Mouse (Mus musculus) lung, embryonic 16.5 days (tissue): ENCODE results near the gene Tnni3k. TPM values are rescaled to one million over a fixed set of nuclear protein-coding genes. Genes with fewer than 3 reads are reported as not detected.

Experiments
- ATAC-seq: fragments of 200-750 bp; cut with Nextera tagmentation; 2 replicates; pipeline ENCODE4 v1.8.0; 2017; ENCODE audit warnings: low read depth, mild to moderate bottlenecking, moderate library complexity
- H3K27ac ChIP-seq: fragments of 300-500 bp; sonication (generic); 2 replicates; pipeline ENCODE4 v1.5.1; 2014; ENCODE audit warnings: mild to moderate bottlenecking, control low read depth, low read length
- H3K27me3 ChIP-seq: fragments of 300-500 bp; sonication (generic); 2 replicates; pipeline ENCODE4 v1.6.1; 2014; ENCODE audit warnings: low read depth, low read length, mixed read lengths; ENCODE audit not compliant: control insufficient read depth, insufficient read depth
- H3K36me3 ChIP-seq: fragments of 300-500 bp; sonication (generic); 2 replicates; pipeline ENCODE4 v1.6.1; 2014; ENCODE audit warnings: low read length; ENCODE audit not compliant: control insufficient read depth, insufficient read depth
- H3K4me1 ChIP-seq: fragments of 300-500 bp; sonication (generic); replicated peaks from 2 replicates; pipeline ENCODE4 v1.6.1; 2014; ENCODE audit warnings: low read length, mixed read lengths; ENCODE audit not compliant: control insufficient read depth, insufficient read depth
- H3K4me2 ChIP-seq: fragments of 300-500 bp; sonication (generic); 2 replicates; pipeline ENCODE4 v1.6.1; 2014; ENCODE audit warnings: low read depth, low read length, control low read depth
- H3K4me3 ChIP-seq: fragments of 300-500 bp; sonication (generic); 2 replicates; pipeline ENCODE4 v1.5.1; 2014; ENCODE audit warnings: mild to moderate bottlenecking, low read length, control low read depth
- H3K9ac ChIP-seq: fragments of 300-500 bp; sonication (generic); 2 replicates; pipeline ENCODE4 v1.6.1; 2014; ENCODE audit warnings: low read length, control low read depth
- H3K9me3 ChIP-seq: fragments of 300-500 bp; sonication (generic); 2 replicates; pipeline ENCODE4 v1.6.1; 2016; ENCODE audit warnings: low read length; ENCODE audit not compliant: control insufficient read depth
- WGBS: fragments of 180-500 bp; shearing (Covaris S2); extraction: QIAGEN DNeasy Blood & Tissue Kit; methylation state at CpG from one replicate; pipeline ENCODE4 v1.1.7; 2014; 5-methylcytosine and 5-hydroxymethylcytosine counted together
- polyA plus RNA-seq: library from polyadenylated mRNA; unstranded; fragments of >200 nt; fragmentation: Nextera tagmentation; extraction: Ambion mirVana; gene quantifications from 2 replicates; pipeline ENCODE4 v1.2.1, GENCODE M21; 2015

The Tnni3k gene
- polyA plus RNA-seq, 1 experiment from 2014 or later: 1.1 TPM

DNA sequence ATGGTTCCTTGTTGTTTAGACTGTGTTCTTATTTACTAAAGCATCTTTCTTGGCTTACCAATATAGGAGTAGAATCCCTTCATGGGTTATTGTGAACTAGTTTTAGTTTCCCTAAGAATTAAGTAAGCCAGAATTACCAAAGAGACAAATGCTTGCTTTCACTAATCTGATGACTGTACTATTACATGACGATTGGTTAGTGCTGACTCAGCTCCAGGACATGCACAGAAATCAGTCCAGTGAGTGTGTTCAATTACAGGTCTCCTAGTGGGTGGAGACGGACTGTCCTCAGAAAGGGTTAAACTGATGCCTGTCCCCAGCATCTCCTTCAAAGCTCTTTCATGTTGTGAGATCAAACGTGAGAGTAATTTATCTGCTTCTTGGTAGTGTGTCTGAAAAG lies 195.5 kb downstream of the Tnni3k start:
- 38% methylated on average over 3 of the region's 3 CpGs for WGBS
- no peak overlapping the region for H3K4me3 ChIP-seq
- no peaks in the 10 kb centered on the region for H3K27me3 ChIP-seq
- no peak overlapping the region for H3K27ac ChIP-seq
- no peak overlapping the region for H3K9ac ChIP-seq
- no peaks in the 10 kb centered on the region for H3K36me3 ChIP-seq
- no peaks in the 10 kb centered on the region for H3K4me1 ChIP-seq
- ATAC-seq: no peak
- H3K9me3 ChIP-seq: no peaks in the 10 kb centered on the region
- no peak overlapping the region for H3K4me2 ChIP-seq

- H3K36me3 ChIP-seq: no peaks in the 10 kb centered on the region
- no peaks in the 10 kb centered on the region for H3K4me1 ChIP-seq
- no peaks in the 10 kb centered on the region for H3K27me3 ChIP-seq
- no peak overlapping the region for H3K9ac ChIP-seq
- no peak overlapping the region for H3K4me2 ChIP-seq
- ATAC-seq: no peak
- no peak overlapping the region for H3K4me3 ChIP-seq
- 34% methylated on average over 6 of the region's 6 CpGs for whole genome bisulfite sequencing
- H3K27ac ChIP-seq: no peak overlapping the region
- H3K9me3 ChIP-seq: no peaks in the 10 kb centered on the region
These were observed 201.9 kb downstream of the Tnni3k start for GRCm38 (mm10) chr3:154853257-154853656.

DNA sequence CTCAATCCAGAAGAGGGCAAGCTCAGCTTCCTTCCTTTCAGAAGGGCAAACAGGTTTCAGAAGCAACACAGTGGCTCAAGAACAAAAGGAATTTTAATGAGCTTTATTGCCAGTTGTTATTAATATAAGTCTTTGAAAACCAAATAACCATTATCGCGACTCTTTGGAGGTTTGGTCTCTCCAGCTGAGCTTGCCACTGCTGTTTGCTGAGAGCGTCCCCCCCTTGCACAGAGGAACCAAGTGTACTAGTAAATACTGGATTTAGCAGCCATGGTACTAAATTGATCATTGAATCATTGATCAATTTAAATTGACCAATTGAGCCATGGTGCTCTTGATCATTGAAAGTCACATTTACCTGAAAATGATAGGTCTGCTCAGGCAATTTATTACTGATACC lies 202.9 kb downstream of the Tnni3k start:
- Histone ChIP-seq H3K9ac (no peak overlapping the region), H3K4me2 (no peak overlapping the region), H3K27me3 (no peaks in the 10 kb centered on the region), H3K27ac (no peak overlapping the region), H3K9me3 (no peaks in the 10 kb centered on the region), H3K36me3 (no peaks in the 10 kb centered on the region), H3K4me3 (no peak overlapping the region), H3K4me1 (no peaks in the 10 kb centered on the region)
- WGBS: 65% methylated on average over 3 of the region's 3 CpGs
- ATAC-seq: no peak

DNA sequence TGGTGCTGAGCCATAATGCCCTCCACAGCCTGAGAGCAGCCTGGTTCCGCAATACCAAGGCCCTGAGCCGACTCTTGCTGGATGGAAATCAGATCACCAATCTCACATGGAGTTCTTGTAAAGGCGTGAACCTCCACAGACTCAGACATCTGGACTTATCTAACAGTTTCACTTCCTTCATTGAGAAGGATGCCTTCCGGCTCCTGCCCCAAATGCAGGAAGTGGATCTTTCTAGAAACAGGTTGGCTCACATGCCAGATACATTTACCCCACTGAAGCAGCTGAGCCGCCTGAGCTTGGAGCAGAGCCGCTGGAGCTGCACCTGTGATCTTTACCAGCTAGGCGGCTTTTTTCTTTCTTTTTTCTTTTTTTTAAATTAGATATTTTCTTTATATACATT lies 213.0 kb downstream of the Tnni3k start:
- H3K27ac ChIP-seq: no peak overlapping the region
- no peak overlapping the region for H3K4me3 ChIP-seq
- no peak for ATAC-seq
- no peak overlapping the region for H3K9ac ChIP-seq
- 84% methylated on average over 7 of the region's 7 CpGs for WGBS
- H3K9me3 ChIP-seq: no peaks in the 10 kb centered on the region
- H3K4me1 ChIP-seq: no peaks in the 10 kb centered on the region
- H3K4me2 ChIP-seq: no peak overlapping the region
- no peaks in the 10 kb centered on the region for H3K36me3 ChIP-seq
- H3K27me3 ChIP-seq: no peaks in the 10 kb centered on the region

DNA sequence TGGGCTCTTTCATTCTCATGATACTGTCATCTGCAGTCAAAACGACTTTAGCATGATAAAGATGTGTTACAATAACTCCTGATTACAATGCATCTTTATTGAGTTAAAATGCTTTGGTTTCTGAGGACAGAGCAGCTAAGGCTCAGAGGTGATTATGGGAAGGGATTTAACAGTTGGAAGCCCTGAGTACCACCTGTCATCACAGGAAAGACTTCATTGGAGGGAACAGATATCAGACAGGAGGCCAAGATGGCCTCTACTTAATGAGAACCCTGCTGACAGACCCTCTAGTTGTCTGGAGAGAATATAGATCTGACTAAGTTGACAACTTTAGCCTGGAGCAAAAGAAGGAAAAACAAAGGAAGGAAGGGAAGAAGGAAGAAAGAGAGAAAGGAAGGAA lies 214.1 kb downstream of the Tnni3k start:
- H3K4me3 ChIP-seq: no peak overlapping the region
- WGBS: 42% methylated on average over 1 of the region's 1 CpGs
- no peaks in the 10 kb centered on the region for H3K27me3 ChIP-seq
- no peak overlapping the region for H3K27ac ChIP-seq
- ATAC-seq: no peak
- no peaks in the 10 kb centered on the region for H3K9me3 ChIP-seq
- no peak overlapping the region for H3K9ac ChIP-seq
- no peak overlapping the region for H3K4me2 ChIP-seq
- no peaks in the 10 kb centered on the region for H3K36me3 ChIP-seq
- H3K4me1 ChIP-seq: no peaks in the 10 kb centered on the region

DNA sequence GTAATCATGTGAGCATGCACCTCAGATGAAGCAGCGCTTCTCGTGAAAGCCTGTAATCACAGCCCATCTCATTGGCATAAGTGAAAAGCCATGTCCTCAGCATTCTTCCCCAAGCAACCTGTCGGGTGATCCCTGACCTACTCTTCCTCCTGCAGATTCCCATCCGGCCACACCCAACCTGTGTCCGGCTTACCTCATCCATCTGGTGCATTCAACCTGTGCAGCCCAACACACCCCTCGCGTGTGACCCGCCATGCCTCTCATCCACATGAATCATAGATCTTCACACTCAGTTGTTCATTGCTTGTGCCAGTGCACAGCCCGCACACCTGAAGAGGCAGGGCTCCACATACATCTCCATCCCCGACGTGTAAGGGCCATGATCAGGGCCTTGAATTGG lies 217.3 kb downstream of the Tnni3k start:
- no peaks in the 10 kb centered on the region for H3K9me3 ChIP-seq
- H3K4me1 ChIP-seq: no peaks in the 10 kb centered on the region
- no peak overlapping the region for H3K9ac ChIP-seq
- H3K4me3 ChIP-seq: no peak overlapping the region
- H3K4me2 ChIP-seq: no peak overlapping the region
- H3K27ac ChIP-seq: no peak overlapping the region
- 85% methylated on average over 11 of the region's 11 CpGs for WGBS
- H3K27me3 ChIP-seq: no peaks in the 10 kb centered on the region
- ATAC-seq: no peak
- no peaks in the 10 kb centered on the region for H3K36me3 ChIP-seq

DNA sequence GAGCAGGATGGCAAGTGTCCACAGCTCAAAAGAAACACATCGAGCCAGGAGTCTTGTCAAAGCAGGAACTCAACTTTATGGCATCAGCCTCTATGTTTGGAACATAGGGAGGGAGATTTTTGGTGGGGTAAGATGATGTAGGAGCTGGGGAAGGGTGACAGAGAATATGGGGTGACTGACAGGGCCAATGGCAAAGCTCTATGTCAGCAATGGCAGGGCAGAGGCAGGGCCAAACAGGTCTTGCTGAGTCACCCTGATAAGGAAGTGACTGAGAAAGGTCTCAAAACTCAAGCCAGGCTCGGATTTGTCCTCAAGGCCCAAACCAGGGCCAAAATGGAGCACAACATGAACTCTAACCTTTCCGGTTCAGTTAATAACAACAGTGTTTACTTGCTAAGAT lies 219.1 kb downstream of the Tnni3k start:
- no peak overlapping the region for H3K9ac ChIP-seq
- 61% methylated on average over 3 of the region's 3 CpGs for WGBS
- H3K27ac ChIP-seq: no peak overlapping the region
- H3K4me2 ChIP-seq: no peak overlapping the region
- H3K27me3 ChIP-seq: no peaks in the 10 kb centered on the region
- H3K4me1 ChIP-seq: no peaks in the 10 kb centered on the region
- H3K4me3 ChIP-seq: no peak overlapping the region
- ATAC-seq: no peak
- no peaks in the 10 kb centered on the region for H3K9me3 ChIP-seq
- H3K36me3 ChIP-seq: no peaks in the 10 kb centered on the region

- Histone ChIP-seq H3K36me3 (no peaks in the 10 kb centered on the region), H3K4me3 (no peak overlapping the region), H3K27ac (no peak overlapping the region), H3K9me3 (no peaks in the 10 kb centered on the region), H3K4me1 (no peaks in the 10 kb centered on the region), H3K27me3 (no peaks in the 10 kb centered on the region), H3K9ac (no peak overlapping the region), H3K4me2 (no peak overlapping the region)
- WGBS: 69% methylated on average over 9 of the region's 9 CpGs
- no peak for ATAC-seq
These were observed 220.8 kb downstream of the Tnni3k start for GRCm38 (mm10) chr3:154834373-154834772.

DNA sequence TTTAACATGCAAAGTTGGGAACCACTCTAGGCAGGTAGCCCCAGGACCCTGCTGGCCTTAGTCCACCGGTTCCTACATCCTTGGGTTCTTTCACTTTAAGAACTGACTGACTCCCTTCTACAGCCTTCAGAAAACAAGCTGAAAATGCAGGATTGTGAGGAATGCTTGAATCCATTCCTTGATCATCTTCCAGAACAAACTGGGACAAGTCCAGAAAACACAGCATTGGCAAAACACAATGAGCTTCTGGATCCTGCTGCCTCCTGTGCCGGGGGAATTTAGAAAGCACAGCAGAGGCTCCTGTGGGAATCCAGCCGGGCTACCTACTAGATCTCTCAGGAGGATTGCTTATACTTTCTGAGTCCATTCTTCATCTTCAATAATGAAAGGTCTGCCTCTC lies 229.5 kb downstream of the Tnni3k start:
- no peak overlapping the region for H3K4me3 ChIP-seq
- H3K36me3 ChIP-seq: no peaks in the 10 kb centered on the region
- no peak for ATAC-seq
- H3K27ac ChIP-seq: no peak overlapping the region
- whole genome bisulfite sequencing: 68% methylated on average over 3 of the region's 3 CpGs
- no peaks in the 10 kb centered on the region for H3K9me3 ChIP-seq
- no peaks in the 10 kb centered on the region for H3K4me1 ChIP-seq
- H3K9ac ChIP-seq: no peak overlapping the region
- no peak overlapping the region for H3K4me2 ChIP-seq
- no peaks in the 10 kb centered on the region for H3K27me3 ChIP-seq

DNA sequence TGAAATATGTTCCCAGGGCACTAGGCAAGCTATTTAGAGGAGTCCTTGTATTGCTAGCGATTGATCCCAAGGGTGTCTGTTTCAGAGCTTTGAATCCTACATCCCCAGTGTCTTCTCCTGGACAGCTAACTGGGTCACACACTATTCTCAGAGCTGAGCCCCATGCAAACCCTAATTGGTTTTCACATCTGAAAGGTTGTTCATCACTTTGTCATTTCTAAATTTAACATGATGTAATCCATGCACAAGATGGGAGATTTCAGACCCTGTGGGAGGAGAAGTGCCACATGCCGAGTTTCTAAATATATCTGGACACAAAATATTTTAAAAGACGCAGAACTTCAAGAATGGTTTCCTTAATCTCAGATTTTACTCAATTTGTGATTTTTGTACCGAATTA lies 230.5 kb downstream of the Tnni3k start:
- Histone ChIP-seq H3K9me3 (no peaks in the 10 kb centered on the region), H3K9ac (no peak overlapping the region), H3K4me2 (no peak overlapping the region), H3K27me3 (no peaks in the 10 kb centered on the region), H3K4me3 (no peak overlapping the region), H3K4me1 (no peaks in the 10 kb centered on the region), H3K27ac (no peak overlapping the region), H3K36me3 (no peaks in the 10 kb centered on the region)
- ATAC-seq: no peak
- WGBS: 67% methylated on average over 4 of the region's 4 CpGs
